Mouse (Mus musculus) lung, embryonic 14.5 days (tissue): ENCODE data around the gene Trmt112. TPM values are rescaled to one million over a fixed set of nuclear protein-coding genes. Genes with fewer than 3 reads are reported as not detected.

Experiments
- ATAC-seq: fragments of 200-750 bp; cut with Nextera tagmentation; 2 replicates; pipeline ENCODE4 v1.8.0; 2017; ENCODE audit warnings: mild to moderate bottlenecking, moderate TSS enrichment, moderate library complexity; ENCODE audit not compliant: insufficient read depth
- DNase-seq: peaks from one replicate; pipeline ENCODE4 v3.0.0-alpha.2; 2015
- H3K27ac ChIP-seq: fragments of 300-500 bp; sonication (generic); 2 replicates; pipeline ENCODE4 v1.5.1; 2014; ENCODE audit warnings: low read depth, mild to moderate bottlenecking, moderate library complexity
- H3K27me3 ChIP-seq: fragments of 300-500 bp; sonication (generic); 2 replicates; pipeline ENCODE4 v1.6.1; 2014; ENCODE audit warnings: low read length, control low read depth; ENCODE audit not compliant: insufficient read depth
- H3K36me3 ChIP-seq: fragments of 300-500 bp; sonication (generic); 2 replicates; pipeline ENCODE4 v1.6.1; 2014; ENCODE audit warnings: control low read depth; ENCODE audit not compliant: insufficient read depth
- H3K4me1 ChIP-seq: fragments of 300-500 bp; sonication (generic); 2 replicates; pipeline ENCODE4 v1.6.1; 2014; ENCODE audit warnings: antibody characterized with exemption, control low read depth; ENCODE audit not compliant: insufficient read depth
- H3K4me2 ChIP-seq: fragments of 300-500 bp; sonication (generic); 2 replicates; pipeline ENCODE4 v1.6.1; 2014; ENCODE audit warnings: mild to moderate bottlenecking
- H3K4me3 ChIP-seq: fragments of 300-500 bp; sonication (generic); 2 replicates; pipeline ENCODE4 v1.5.1; 2014; ENCODE audit warnings: low read depth, low read length
- H3K9ac ChIP-seq: fragments of 300-500 bp; sonication (generic); 2 replicates; pipeline ENCODE4 v1.6.1; 2014
- H3K9me3 ChIP-seq: fragments of 300-500 bp; sonication (generic); 2 replicates; pipeline ENCODE4 v1.6.1; 2016; ENCODE audit warnings: low read depth, low read length, control low read depth
- CTCF ChIP-seq: IDR thresholded peaks from 2 replicates; pipeline ENCODE4 v1.5.1; 2016; ENCODE audit warnings: antibody characterized with exemption, low read depth
- WGBS: fragments of 180-500 bp; shearing (Covaris S2); extraction: QIAGEN DNeasy Blood & Tissue Kit; methylation state at CpG from one replicate; pipeline ENCODE4 v1.1.7; 2014; 5-methylcytosine and 5-hydroxymethylcytosine counted together
- microRNA-seq: library from miRNA; unstranded; fragments of <30 nt; microRNA quantifications from one replicate; pipeline ENCODE4, GENCODE M21; 2016; ENCODE audit warnings: borderline number of aligned reads
- polyA plus RNA-seq: library from polyadenylated mRNA; unstranded; fragments of >200 nt; fragmentation: Nextera tagmentation; extraction: Ambion mirVana; gene quantifications from 2 replicates; pipeline ENCODE4 v1.2.1, GENCODE M21; 2014

Gene Trmt112
- polyA plus RNA-seq, 1 experiment from 2014 or later = 155 TPM

DNA sequence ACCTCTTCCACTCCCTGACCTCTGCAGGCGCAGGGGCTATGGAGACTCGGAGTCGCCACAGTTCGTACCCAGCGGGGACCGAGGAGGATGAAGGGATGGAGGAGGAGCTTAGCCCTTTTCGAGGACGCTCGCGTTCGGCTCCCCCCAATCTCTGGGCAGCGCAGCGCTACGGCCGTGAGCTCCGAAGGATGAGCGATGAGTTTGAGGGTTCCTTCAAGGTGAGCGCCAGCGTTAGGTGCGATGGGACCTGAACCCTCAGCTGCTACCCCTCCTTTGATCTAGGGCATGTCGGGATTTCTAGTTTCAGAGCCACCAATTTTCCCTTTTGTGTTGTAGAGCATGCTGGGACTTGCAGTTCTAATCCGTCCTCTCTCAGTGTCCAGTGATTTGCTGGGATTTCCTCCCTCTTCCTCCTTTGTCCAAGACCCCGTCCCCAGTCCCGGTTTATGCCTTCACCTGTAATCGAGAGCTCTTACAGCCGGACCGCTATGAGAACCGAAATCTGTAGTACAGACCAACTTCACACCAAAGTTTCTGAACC, 41.2 kb downstream of the Trmt112 start:
- WGBS = under 1% methylated on average over 28 of the region's 28 CpGs
- DNase-seq = peak; percentile 79
- peak; percentile 27 for ATAC-seq

DNA sequence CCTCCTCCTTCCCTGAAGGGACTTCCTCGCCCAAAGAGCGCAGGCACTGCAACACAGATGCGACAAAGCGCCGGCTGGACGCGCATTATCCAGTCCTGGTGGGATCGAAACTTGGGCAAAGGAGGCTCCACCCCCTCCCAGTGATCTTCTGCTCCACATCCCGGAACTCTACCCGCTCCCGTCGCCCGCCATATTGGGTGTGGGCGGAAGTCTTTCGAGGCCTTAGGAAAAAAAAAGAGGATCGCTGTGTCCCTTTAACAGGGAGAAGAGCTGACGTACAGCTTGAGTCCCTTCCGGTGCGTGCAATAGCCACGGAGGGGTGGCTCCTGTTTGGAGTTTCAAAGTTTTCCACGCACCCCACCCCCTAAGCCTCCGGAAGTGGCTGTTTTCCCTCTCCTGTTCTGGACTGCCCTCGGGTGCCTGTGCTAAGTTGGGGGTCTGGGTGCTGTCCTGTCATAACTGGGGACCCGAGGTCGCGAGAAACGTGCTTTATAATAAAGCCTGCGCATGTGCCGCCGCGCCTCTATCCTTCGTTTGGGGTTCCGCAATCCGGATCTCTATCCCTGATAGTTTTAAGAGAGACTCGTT, 42.0 kb downstream of the Trmt112 start:
- Histone ChIP-seq H3K4me1 (peaks cover 17% of the 10 kb centered on the region), H3K4me3 (peak overlapping the region; percentile 55), H3K9ac (peak overlapping the region; percentile 73), H3K9me3 (no peaks in the 10 kb centered on the region), H3K4me2 (peak overlapping the region; percentile 95), H3K36me3 (peaks cover 33% of the 10 kb centered on the region), H3K27ac (peak overlapping the region; percentile 99), H3K27me3 (no peaks in the 10 kb centered on the region)
- ATAC-seq (peak; percentile 80), DNase-seq (peak; percentile 96)
- WGBS = 1% methylated on average over 35 of the region's 35 CpGs
- TF ChIP-seq CTCF = no peak

More for the DNA sequence above, 41.2 kb downstream of the Trmt112 start:
- peaks cover 27% of the 10 kb centered on the region for H3K36me3 ChIP-seq
- peak overlapping the region; percentile 99 for H3K27ac ChIP-seq
- peak overlapping the region; percentile 73 for H3K9ac ChIP-seq
- H3K4me2 ChIP-seq = peak overlapping the region; percentile 95
- peak overlapping the region; percentile 55 for H3K4me3 ChIP-seq
- H3K4me1 ChIP-seq = peaks cover 17% of the 10 kb centered on the region
- TF ChIP-seq CTCF = no peak
- no peaks in the 10 kb centered on the region for H3K9me3 ChIP-seq
- H3K27me3 ChIP-seq = no peaks in the 10 kb centered on the region

DNA sequence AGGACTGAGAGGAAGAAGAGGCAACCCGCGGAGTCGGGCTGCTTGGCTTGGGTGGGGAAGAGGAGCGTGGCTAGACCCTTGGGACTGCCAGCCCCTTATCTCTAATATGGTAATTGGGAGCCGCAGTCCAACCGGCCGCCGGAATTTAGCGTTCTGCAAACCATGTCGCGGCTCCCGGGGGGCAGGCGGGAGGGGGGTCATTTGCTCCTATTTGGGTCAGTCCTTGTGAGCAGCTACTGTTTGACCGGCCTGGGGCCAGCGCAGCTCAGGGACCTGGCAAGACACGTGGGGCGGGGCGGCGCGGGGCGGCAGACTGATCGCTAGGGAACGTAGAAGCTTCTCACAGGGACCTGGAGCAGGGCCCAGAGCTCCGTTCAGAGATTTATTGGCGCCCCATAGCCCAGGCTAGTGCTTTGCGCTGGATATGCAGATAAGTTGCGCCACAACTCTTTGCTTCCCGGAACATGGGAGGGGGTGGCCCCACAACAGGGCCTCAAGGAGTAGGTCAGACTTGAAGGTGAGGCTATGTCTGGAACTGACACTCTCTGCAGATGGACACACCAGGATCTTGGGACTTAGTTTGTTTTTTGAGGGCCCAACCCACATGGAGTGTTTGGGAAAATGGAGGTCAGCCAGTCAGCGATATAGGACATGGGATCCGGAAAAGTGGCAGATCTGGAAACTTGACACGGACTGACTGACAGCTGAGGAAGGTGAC, 42.7 kb downstream of the Trmt112 start:
- 2% methylated on average over 31 of the region's 31 CpGs for WGBS
- Histone ChIP-seq H3K36me3 (peaks cover 40% of the 10 kb centered on the region), H3K9me3 (no peaks in the 10 kb centered on the region), H3K27ac (peak overlapping the region; percentile 99), H3K9ac (peak overlapping the region; percentile 73), H3K4me2 (peak overlapping the region; percentile 95), H3K27me3 (no peaks in the 10 kb centered on the region), H3K4me3 (peak overlapping the region; percentile 55), H3K4me1 (peaks cover 17% of the 10 kb centered on the region)
- no peak for TF ChIP-seq CTCF
- DNase-seq = peak; percentile 86
- peak; percentile 65 for ATAC-seq

DNA sequence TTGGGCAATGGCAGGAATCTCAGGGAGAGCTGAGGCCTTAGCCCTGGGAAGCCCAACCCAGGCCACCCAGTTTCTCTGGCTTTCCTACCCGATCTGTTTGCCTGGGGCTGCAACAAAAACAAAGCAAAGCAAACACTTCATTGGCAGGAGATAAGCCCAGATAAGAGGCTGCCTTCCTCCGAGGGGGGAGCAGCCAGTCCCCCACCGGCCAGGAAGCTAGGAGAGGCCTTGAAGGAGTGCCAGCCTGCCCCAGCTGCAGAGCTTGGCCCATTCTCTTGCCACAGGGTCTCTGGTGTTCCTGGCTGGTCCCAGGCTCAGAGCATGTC, 43.2 kb downstream of the Trmt112 start:
- 5% methylated on average over 3 of the region's 3 CpGs for WGBS
- Histone ChIP-seq H3K36me3 (peaks cover 45% of the 10 kb centered on the region), H3K4me3 (peak overlapping the region; percentile 55)

GRCm38 (mm10) chr19:6954046-6954445, 44.5 kb downstream of the Trmt112 start:
- WGBS = 45% methylated on average over 9 of the region's 9 CpGs
- DNase-seq = peak; percentile 41
- H3K27ac ChIP-seq = no peak overlapping the region

More for the DNA sequence above, 43.2 kb downstream of the Trmt112 start:
- Histone ChIP-seq H3K4me1 (peaks cover 17% of the 10 kb centered on the region), H3K9me3 (no peaks in the 10 kb centered on the region), H3K27ac (peak overlapping the region; percentile 99), H3K4me2 (peak overlapping the region; percentile 95), H3K9ac (peak overlapping the region; percentile 73), H3K27me3 (no peaks in the 10 kb centered on the region)
- DNase-seq (peak; percentile 58), ATAC-seq (peak; percentile 9; the same call in 1 of the 2 replicates)
- TF ChIP-seq CTCF = no peak

DNA sequence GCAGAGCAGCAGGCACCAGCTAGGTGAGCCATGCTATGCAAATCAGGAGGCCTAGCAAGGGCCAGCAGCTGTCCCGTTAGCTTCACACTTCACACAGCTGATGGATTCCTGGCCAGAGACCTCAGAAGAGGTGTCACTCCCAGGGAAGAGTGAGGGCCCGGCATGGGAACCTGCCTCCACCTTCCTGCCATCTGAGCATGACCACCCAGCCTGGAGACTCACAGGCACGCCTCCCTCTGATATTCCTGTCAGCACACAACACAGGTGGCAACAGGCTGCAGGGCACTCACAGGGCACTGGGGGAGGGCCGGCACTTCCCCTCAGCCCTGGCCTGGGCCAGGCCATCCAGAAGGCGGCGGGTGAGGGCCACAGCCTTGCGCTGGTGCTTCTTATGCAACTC, 45.9 kb downstream of the Trmt112 start:
- H3K4me1 ChIP-seq = peaks cover 11% of the 10 kb centered on the region
- no peak for TF ChIP-seq CTCF
- WGBS = 68% methylated on average over 7 of the region's 7 CpGs
- H3K9me3 ChIP-seq = no peaks in the 10 kb centered on the region
- no peak overlapping the region for H3K27ac ChIP-seq
- ATAC-seq (no peak), DNase-seq (no peak)
- no peak overlapping the region for H3K4me2 ChIP-seq
- no peaks in the 10 kb centered on the region for H3K27me3 ChIP-seq
- H3K4me3 ChIP-seq = no peak overlapping the region
- no peak overlapping the region for H3K9ac ChIP-seq
- H3K36me3 ChIP-seq = peaks cover 67% of the 10 kb centered on the region

More at GRCm38 (mm10) chr19:6954046-6954445, 44.5 kb downstream of the Trmt112 start:
- H3K9ac ChIP-seq = no peak overlapping the region
- ATAC-seq = no peak
- H3K9me3 ChIP-seq = no peaks in the 10 kb centered on the region
- H3K4me1 ChIP-seq = peaks cover 17% of the 10 kb centered on the region
- no peaks in the 10 kb centered on the region for H3K27me3 ChIP-seq
- peaks cover 57% of the 10 kb centered on the region for H3K36me3 ChIP-seq
- no peak overlapping the region for H3K4me3 ChIP-seq
- TF ChIP-seq CTCF = peak; percentile 71
- H3K4me2 ChIP-seq = no peak overlapping the region

DNA sequence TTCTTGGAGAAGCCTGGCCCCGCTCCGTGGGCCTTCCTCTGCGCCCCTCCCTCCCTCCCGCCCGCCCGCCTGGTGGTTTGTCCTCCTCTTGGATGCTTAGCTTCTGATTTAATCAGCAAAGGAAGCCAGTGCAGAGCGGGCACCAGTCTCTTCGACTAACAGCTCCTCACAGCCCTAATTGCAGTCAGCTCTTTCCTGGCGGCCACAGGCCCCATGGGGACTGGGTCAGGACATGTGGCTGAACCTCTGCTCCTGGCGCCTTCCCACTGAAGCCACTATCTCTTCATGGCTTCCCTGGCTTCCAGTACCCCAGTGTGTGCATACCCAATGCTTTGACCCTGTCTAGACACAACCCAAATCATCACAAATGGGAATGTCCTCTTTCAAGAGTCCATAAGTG, 47.0 kb downstream of the Trmt112 start:
- no peaks in the 10 kb centered on the region for H3K27me3 ChIP-seq
- WGBS = 85% methylated on average over 10 of the region's 10 CpGs
- peaks cover 11% of the 10 kb centered on the region for H3K4me1 ChIP-seq
- H3K4me2 ChIP-seq = no peak overlapping the region
- peaks cover 73% of the 10 kb centered on the region for H3K36me3 ChIP-seq
- H3K9ac ChIP-seq = no peak overlapping the region
- no peak overlapping the region for H3K4me3 ChIP-seq
- H3K9me3 ChIP-seq = no peaks in the 10 kb centered on the region
- ATAC-seq (no peak), DNase-seq (no peak)
- no peak overlapping the region for H3K27ac ChIP-seq
- no peak for TF ChIP-seq CTCF

Small RNA genes lying within 50 kb of the gene (microRNA-seq; reads per million reads assigned to microRNA genes)
- not detected for gene Mir6990

Other genes with a start within 250 kb of the Trmt112 start
- 28.6 and 29.8 TPM in 2 replicates for gene Rps6ka4, start 69.1 kb upstream of the Trmt112 start, polyA plus RNA-seq
- 1.0 and 1.5 TPM in 2 replicates for gene Ccdc88b, start 51.5 kb upstream of the Trmt112 start, polyA plus RNA-seq
- 151 and 153 TPM in 2 replicates for gene Prdx5, start 408 bp downstream of the Trmt112 start, polyA plus RNA-seq
- 3.1 and 4.2 TPM in 2 replicates for gene Esrra, start 12.1 kb downstream of the Trmt112 start, polyA plus RNA-seq
- gene Catsperz, start 15.7 kb downstream of the Trmt112 start, polyA plus RNA-seq = 2.2 and 2.3 TPM in 2 replicates
- gene Kcnk4, start 24.8 kb downstream of the Trmt112 start, polyA plus RNA-seq = 0.17 and 0.38 TPM in 2 replicates
- gene Bad, start 32.2 kb downstream of the Trmt112 start, polyA plus RNA-seq = 61.0 and 65.0 TPM in 2 replicates
- gene Gpr137, start 32.8 kb downstream of the Trmt112 start, polyA plus RNA-seq = 21.8 and 23.5 TPM in 2 replicates
- gene Ppp1r14b, start 65.3 kb downstream of the Trmt112 start, polyA plus RNA-seq = 218 and 224 TPM in 2 replicates
- gene Plcb3, start 66.8 kb downstream of the Trmt112 start, polyA plus RNA-seq = 53.3 and 55.9 TPM in 2 replicates
- gene Fkbp2, start 70.8 kb downstream of the Trmt112 start, polyA plus RNA-seq = 84.4 and 84.8 TPM in 2 replicates
- gene Vegfb, start 78.0 kb downstream of the Trmt112 start, polyA plus RNA-seq = 42.5 and 44.6 TPM in 2 replicates
- gene Dnajc4, start 82.9 kb downstream of the Trmt112 start, polyA plus RNA-seq = 18.6 and 22.8 TPM in 2 replicates
- gene Nudt22, start 86.4 kb downstream of the Trmt112 start, polyA plus RNA-seq = 20.4 and 20.7 TPM in 2 replicates
- 9.0 and 10.5 TPM in 2 replicates for gene Trpt1, start 86.4 kb downstream of the Trmt112 start, polyA plus RNA-seq
- gene Fermt3, start 109.8 kb downstream of the Trmt112 start, polyA plus RNA-seq = 8.6 and 9.1 TPM in 2 replicates
- 250 and 255 TPM in 2 replicates for gene Stip1, start 130.3 kb downstream of the Trmt112 start, polyA plus RNA-seq
- 11.0 and 11.4 TPM in 2 replicates for gene Macrod1, start 147.1 kb downstream of the Trmt112 start, polyA plus RNA-seq
- gene Flrt1, start 196.0 kb downstream of the Trmt112 start, polyA plus RNA-seq = 1.4 and 2.0 TPM in 2 replicates